Mouse (Mus musculus) liver, adult (tissue): ENCODE measurements around the gene Krt80.

Source experiments
- GATA4 ChIP-seq: IDR thresholded peaks from 2 replicates; pipeline ENCODE4 v1.6.1; 2014; ENCODE audit warnings: mild to moderate bottlenecking, low read length; ENCODE audit not compliant: insufficient replicate concordance

The Krt80 gene

GRCm38 (mm10) chr15:101370101-101370911 lies at the start of gene Krt80:
Gene Krt80, minus strand, starts transcription at chr15:101370162.
- TF ChIP-seq GATA4: no peak

GRCm38 (mm10) chr15:101418950-101419349 lies 49.0 kb upstream of the Krt80 start:
- TF ChIP-seq GATA4: no peak

- TF ChIP-seq GATA4: no peak
These were observed 45.0 kb upstream of the Krt80 start for GRCm38 (mm10) chr15:101414807-101415565.

- no peak for TF ChIP-seq GATA4
These were observed 44.1 kb upstream of the Krt80 start for GRCm38 (mm10) chr15:101413916-101414635.

GRCm38 (mm10) chr15:101412188-101412587 lies 42.2 kb upstream of the Krt80 start:
- TF ChIP-seq GATA4: no peak

- TF ChIP-seq GATA4: no peak
These were observed 40.8 kb upstream of the Krt80 start, which contains the start of gene Krt7 for GRCm38 (mm10) chr15:101410775-101411174. Gene Krt7, plus strand, starts transcription at chr15:101411043.

- TF ChIP-seq GATA4: no peak
These were observed 28.3 kb upstream of the Krt80 start for GRCm38 (mm10) chr15:101398269-101398668.

- 0 out of 2 replicates have a peak, but pooled peaks have one; percentile 20 for TF ChIP-seq GATA4
These were observed 27.7 kb upstream of the Krt80 start for GRCm38 (mm10) chr15:101397683-101398082.

- TF ChIP-seq GATA4: no peak
These were observed 27.0 kb upstream of the Krt80 start for GRCm38 (mm10) chr15:101396921-101397320.

GRCm38 (mm10) chr15:101396466-101396865 lies 26.5 kb upstream of the Krt80 start:
- TF ChIP-seq GATA4: no peak

- TF ChIP-seq GATA4: no peak
These were observed 24.9 kb upstream of the Krt80 start for GRCm38 (mm10) chr15:101394908-101395307.

- no peak for TF ChIP-seq GATA4
These were observed 22.3 kb upstream of the Krt80 start for GRCm38 (mm10) chr15:101392251-101392650.

- TF ChIP-seq GATA4: no peak
These were observed 20.2 kb upstream of the Krt80 start for GRCm38 (mm10) chr15:101390203-101390602.

- TF ChIP-seq GATA4: no peak
These were observed 18.1 kb upstream of the Krt80 start for GRCm38 (mm10) chr15:101388034-101388541.

- no peak for TF ChIP-seq GATA4
These were observed 17.2 kb upstream of the Krt80 start for GRCm38 (mm10) chr15:101387176-101387575.
